8 mouse cellular contexts compared by ENCODE assay signal in the genomic region with DNA sequence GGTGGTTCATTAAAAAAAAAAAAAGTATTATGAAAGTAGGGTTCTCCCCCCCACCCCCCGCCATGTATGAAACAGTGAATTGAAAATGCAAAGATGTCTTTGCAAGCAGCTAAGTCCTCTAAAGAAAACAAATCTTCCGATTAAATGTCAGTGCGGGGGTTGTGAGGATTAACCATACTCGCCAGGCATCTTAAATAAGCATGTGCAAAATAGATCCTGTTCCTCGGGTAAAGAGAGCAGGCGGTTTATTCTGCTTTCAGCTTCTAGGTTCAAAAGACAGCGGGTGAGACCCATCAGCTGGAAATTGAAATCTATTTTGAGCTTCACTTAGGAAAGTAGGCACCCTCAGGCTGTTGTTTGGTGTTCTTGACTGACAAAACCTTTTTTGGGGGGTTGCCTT. TPM values are rescaled to one million over a fixed set of nuclear protein-coding genes. Genes with fewer than 3 reads are reported as not detected.
DNase-seq lines count a peak whose midpoint lies in the region; ATAC-seq and TF ChIP-seq lines count a peak whose summit lies in the region.

No protein-coding gene starts in this region.

- H3K9ac ChIP-seq in liver, embryonic 12.5 days, result peak overlapping the region; percentile 92

- WGBS in cerebellum, adult 2 months, result 40% methylated on average over 7 of the region's 7 CpGs
- WGBS in spleen, adult 2 months, result 28% methylated on average over 7 of the region's 7 CpGs
- 52% methylated on average over 7 of the region's 7 CpGs for WGBS in liver, embryonic 12.5 days (ENCODE audit: insufficient replicate concordance)

- H3K4me3 ChIP-seq in cerebellum, adult 2 months (replicated peaks; ENCODE audit: insufficient read depth, low read depth, low read length), result peak overlapping the region; percentile 65
- H3K4me3 ChIP-seq in spleen, adult 2 months (ENCODE audit: extremely low read depth, insufficient read depth, insufficient read length), result peak overlapping the region; percentile 93
- peak overlapping the region; percentile 91 for H3K4me3 ChIP-seq in liver, embryonic 12.5 days

- H3K27me3 ChIP-seq in cerebellum, adult 2 months (ENCODE audit: control insufficient read depth, insufficient read depth, low read length), result no peaks in the 10 kb centered on the region
- no peaks in the 10 kb centered on the region for H3K27me3 ChIP-seq in spleen, adult 2 months (ENCODE audit: control insufficient read depth, insufficient read depth, low read length)
- no peaks in the 10 kb centered on the region for H3K27me3 ChIP-seq in liver, embryonic 12.5 days (replicated peaks)

- no peak for ATAC-seq in cerebellum, adult (ENCODE audit: insufficient number of reproducible peaks, low FRiP score, low TSS enrichment)
- no peak for ATAC-seq in liver, embryonic 12.5 days
- no peak for ATAC-seq in erythroid progenitor cell, adult 5-6 weeks (replicated peaks; ENCODE audit: low FRiP score, poor library complexity, severe bottlenecking)

- TF ChIP-seq POLR2A in cerebellum, adult 2 months (IDR thresholded peaks at IDR 0.05; ENCODE audit: borderline replicate concordance, insufficient read depth, low read length), result no peak
- no peak for TF ChIP-seq POLR2A in spleen, adult 2 months (IDR thresholded peaks at IDR 0.05; ENCODE audit: low read depth, low read length)

- no peak for DNase-seq in cerebellum, adult 2 months
- DNase-seq in spleen, adult 2 months (ENCODE audit: low read depth in 1 of 2, low spot score in 2 of 2), result no peak
- DNase-seq in spleen, postnatal 10 days (ENCODE audit: low spot score in 2 of 2), result no peak
- DNase-seq in cerebellum, postnatal 36 days, result no peak
- no peak for DNase-seq in gastrocnemius, postnatal 14 days

- peak overlapping the region; percentile 94 for H3K4me2 ChIP-seq in liver, embryonic 12.5 days

- no peak for TF ChIP-seq CTCF in cerebellum, adult 2 months (IDR thresholded peaks at IDR 0.05; ENCODE audit: borderline replicate concordance, insufficient read depth, low read depth, low read length)
- no peak for TF ChIP-seq CTCF in spleen, adult 2 months (IDR thresholded peaks at IDR 0.05; ENCODE audit: extremely low read depth, insufficient read depth, insufficient read length, insufficient replicate concordance)

- H3K9me3 ChIP-seq in liver, embryonic 12.5 days (replicated peaks), result no peaks in the 10 kb centered on the region

- H3K36me3 ChIP-seq in spleen, adult 2 months (ENCODE audit: control insufficient read depth, insufficient read depth, low read length), result peaks cover 2% of the 10 kb centered on the region; the same call in 1 of the 2 replicates
- H3K36me3 ChIP-seq in liver, embryonic 12.5 days, result peaks cover 7% of the 10 kb centered on the region

- H3K27ac ChIP-seq in cerebellum, adult 2 months (ENCODE audit: insufficient read depth, low read length), result no peak overlapping the region
- peak overlapping the region; percentile 92; the same call in 1 of the 2 replicates for H3K27ac ChIP-seq in spleen, adult 2 months (ENCODE audit: insufficient read depth, low read length)
- H3K27ac ChIP-seq in liver, embryonic 12.5 days, result no peak overlapping the region

- H3K4me1 ChIP-seq in cerebellum, adult 2 months (ENCODE audit: control insufficient read depth, insufficient read depth, low read length), result no peaks in the 10 kb centered on the region
- H3K4me1 ChIP-seq in spleen, adult 2 months (ENCODE audit: control insufficient read depth, insufficient read depth, insufficient read length), result peaks cover 30% of the 10 kb centered on the region
- peaks cover 56% of the 10 kb centered on the region for H3K4me1 ChIP-seq in liver, embryonic 12.5 days

- intact Hi-C loops in gastrocnemius, postnatal 14 days (cut with DNase I; ENCODE audit: low total_unique reads), result no loop called here

RNA-seq across cellular contexts. Expression of a gene that starts 1.5 kb away (rescaled TPM):
- 24.5 and 25.0 TPM in 2 replicates for polyA plus RNA-seq in cerebellum, adult 2 months (2012; rRNA removed)
- 83.8 and 110 TPM in 2 replicates for polyA plus RNA-seq in spleen, adult 2 months (2012; rRNA removed)
- polyA plus RNA-seq in liver, embryonic 12.5 days (2016; fragmentation: Nextera tagmentation; extraction: Ambion mirVana), result 38.4 and 39.2 TPM in 2 replicates
- total RNA-seq in erythroid progenitor cell, adult 5-6 weeks (2015; ENCODE audit: low replicate concordance), result 5.0 and 6.1 TPM in 2 replicates
- total RNA-seq in erythroid progenitor cell, adult 5-6 weeks (2017; ENCODE audit: low replicate concordance), result 4.3 and 13.9 TPM in 2 replicates
- 10 to 100 TPM; 13.9 to 15.6 TPM for total RNA-seq in gastrocnemius, postnatal 14 days (2021)
